Mouse (Mus musculus) C2C12 (cell line): ENCODE measurements around the gene Tmem135.

Source experiments
- CTCF ChIP-seq: IDR thresholded peaks from one replicate; pipeline ENCODE4 v1.5.1; 2011; ENCODE audit not compliant: control insufficient read depth, insufficient read depth, insufficient read length
- FOSL1 ChIP-seq: IDR thresholded peaks from one replicate; pipeline ENCODE4 v1.8.0; 2011; ENCODE audit warnings: mild to moderate bottlenecking, low read length; ENCODE audit not compliant: poor library complexity, insufficient read depth, severe bottlenecking
- MAX ChIP-seq: IDR thresholded peaks from one replicate; pipeline ENCODE4 v1.6.1; 2011; ENCODE audit warnings: mild to moderate bottlenecking, control low read depth
- MYOD1 ChIP-seq: IDR thresholded peaks from one replicate; pipeline ENCODE4 v1.6.1; 2011; ENCODE audit warnings: low read depth; ENCODE audit not compliant: control insufficient read depth, insufficient read length
- USF1 ChIP-seq: IDR thresholded peaks from one replicate; pipeline ENCODE4 v1.6.1; 2011; ENCODE audit warnings: low read depth, mild to moderate bottlenecking, control low read depth, moderate library complexity

- no peak for TF ChIP-seq FOSL1
- TF ChIP-seq MYOD1, result no peak
- TF ChIP-seq CTCF, result no peak
- TF ChIP-seq MAX, result no peak
- TF ChIP-seq USF1, result no peak
Measured at GRCm38 (mm10) chr7:89253772-89254171, 150.2 kb downstream of the Tmem135 start.
